In the genomic region with DNA sequence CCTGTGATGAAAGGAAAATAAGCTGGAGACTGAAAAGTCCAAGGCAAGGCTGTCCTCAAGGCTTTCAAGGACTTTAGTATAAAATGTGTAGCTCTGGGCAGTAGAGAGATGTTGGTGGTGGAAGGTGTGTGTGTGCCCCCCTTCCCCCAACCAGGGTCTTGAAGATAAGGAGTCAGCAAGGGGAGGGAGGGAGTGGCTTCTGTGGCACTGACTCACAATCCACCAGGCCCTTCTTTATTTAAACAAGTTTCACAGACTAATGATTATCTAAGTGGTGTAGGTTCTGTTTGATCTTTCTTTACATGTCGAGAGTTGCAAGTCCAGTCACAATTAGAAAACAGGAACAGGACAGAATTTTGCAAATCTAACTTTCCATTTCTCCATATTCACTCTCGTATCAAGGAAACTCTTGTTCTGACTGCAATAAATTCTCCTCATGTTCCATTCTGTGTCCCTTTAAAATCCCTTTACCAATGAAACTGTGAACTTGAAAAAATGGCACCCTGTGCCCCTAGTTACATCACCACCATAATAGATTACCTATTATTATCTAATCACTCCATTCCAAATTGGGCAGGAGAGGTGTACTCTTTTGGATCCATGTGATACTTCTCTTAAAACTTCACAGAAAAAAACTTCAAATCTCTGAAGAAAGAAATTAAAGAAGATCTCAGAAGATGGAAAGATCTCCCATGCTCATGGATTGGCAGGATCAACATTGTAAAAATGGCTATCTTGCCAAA, we compare ENCODE assay signal across 14 mouse cellular contexts. TPM values are rescaled to one million over a fixed set of nuclear protein-coding genes. Genes with fewer than 3 reads are reported as not detected.
"Had no signal": no experiment of that assay in that cellular context is flagged by ENCODE, and none has a peak within 500 bp of the region (broad histone marks: within the 10 kb centered on the region; RNA-seq: fewer than 3 reads in every experiment).

No protein-coding gene starts in this region.

RNA-seq across cellular contexts. Expression of gene Acnat2, which starts 24.2 kb away (rescaled TPM):
- polyA plus RNA-seq: frontal cortex, adult 2 months; heart, embryonic 10.5 days; heart, embryonic 12.5 days; heart, embryonic 14.5 days; heart, embryonic 16.5 days; hindbrain, embryonic 10.5 days; hindbrain, embryonic 12.5 days; hindbrain, embryonic 14.5 days; hindbrain, embryonic 16.5 days; inflammation-experienced regulatory T-cells, adult 6 months; intestine, postnatal 0 days; limb, embryonic 10.5 days; limb, embryonic 12.5 days; limb, embryonic 14.5 days had no signal
